Mouse (Mus musculus) limb, embryonic 15.5 days (tissue): Measurements from ENCODE around the gene Nat8f2. TPM values are rescaled to one million over a fixed set of nuclear protein-coding genes. Genes with fewer than 3 reads are reported as not detected.
"Not testable (repeated sequence)": the region's sequence is repeated elsewhere in the genome, so short reads cannot be mapped to it uniquely, and the experiment has no call there.

Experiments used
- ATAC-seq: fragments of 200-750 bp; cut with Nextera tagmentation; 2 replicates; pipeline ENCODE4 v1.8.0; 2017; ENCODE audit warnings: low read depth, moderate TSS enrichment; ENCODE audit not compliant: insufficient number of reproducible peaks, low FRiP score, low TSS enrichment
- H3K27ac ChIP-seq: fragments of 300-500 bp; sonication (generic); 2 replicates; pipeline ENCODE4 v1.5.1; 2015; ENCODE audit warnings: moderate library complexity, mild to moderate bottlenecking, inconsistent platforms
- H3K27me3 ChIP-seq: fragments of 300-500 bp; sonication (generic); 2 replicates; pipeline ENCODE4 v1.6.1; 2015; ENCODE audit warnings: inconsistent platforms
- H3K36me3 ChIP-seq: fragments of 300-500 bp; sonication (generic); 2 replicates; pipeline ENCODE4 v1.6.1; 2015; ENCODE audit warnings: inconsistent platforms
- H3K4me1 ChIP-seq: fragments of 300-500 bp; sonication (generic); 2 replicates; pipeline ENCODE4 v1.6.1; 2015; ENCODE audit warnings: inconsistent platforms
- H3K4me2 ChIP-seq: fragments of 300-500 bp; sonication (generic); 2 replicates; pipeline ENCODE4 v1.6.1; 2015; ENCODE audit warnings: mild to moderate bottlenecking, inconsistent platforms
- H3K4me3 ChIP-seq: fragments of 300-500 bp; sonication (generic); 2 replicates; pipeline ENCODE4 v1.5.1; 2015; ENCODE audit warnings: mild to moderate bottlenecking, inconsistent platforms
- H3K9ac ChIP-seq: fragments of 300-500 bp; sonication (generic); 2 replicates; pipeline ENCODE4 v1.6.1; 2015; ENCODE audit warnings: inconsistent platforms
- H3K9me3 ChIP-seq: fragments of 300-500 bp; sonication (generic); 2 replicates; pipeline ENCODE4 v1.6.1; 2016; ENCODE audit warnings: inconsistent platforms
- WGBS: fragments of 180-500 bp; shearing (Covaris S2); methylation state at CpG from one replicate; pipeline ENCODE4 v1.1.7; 2015; 5-methylcytosine and 5-hydroxymethylcytosine counted together
- polyA plus RNA-seq: library from polyadenylated mRNA; unstranded; fragments of >200 nt; fragmentation: Nextera tagmentation; extraction: Ambion mirVana; gene quantifications from 2 replicates; pipeline ENCODE4 v1.2.1, GENCODE M21; 2015

The Nat8f2 gene
- polyA plus RNA-seq, 1 experiment from 2014 or later, result not detected

DNA sequence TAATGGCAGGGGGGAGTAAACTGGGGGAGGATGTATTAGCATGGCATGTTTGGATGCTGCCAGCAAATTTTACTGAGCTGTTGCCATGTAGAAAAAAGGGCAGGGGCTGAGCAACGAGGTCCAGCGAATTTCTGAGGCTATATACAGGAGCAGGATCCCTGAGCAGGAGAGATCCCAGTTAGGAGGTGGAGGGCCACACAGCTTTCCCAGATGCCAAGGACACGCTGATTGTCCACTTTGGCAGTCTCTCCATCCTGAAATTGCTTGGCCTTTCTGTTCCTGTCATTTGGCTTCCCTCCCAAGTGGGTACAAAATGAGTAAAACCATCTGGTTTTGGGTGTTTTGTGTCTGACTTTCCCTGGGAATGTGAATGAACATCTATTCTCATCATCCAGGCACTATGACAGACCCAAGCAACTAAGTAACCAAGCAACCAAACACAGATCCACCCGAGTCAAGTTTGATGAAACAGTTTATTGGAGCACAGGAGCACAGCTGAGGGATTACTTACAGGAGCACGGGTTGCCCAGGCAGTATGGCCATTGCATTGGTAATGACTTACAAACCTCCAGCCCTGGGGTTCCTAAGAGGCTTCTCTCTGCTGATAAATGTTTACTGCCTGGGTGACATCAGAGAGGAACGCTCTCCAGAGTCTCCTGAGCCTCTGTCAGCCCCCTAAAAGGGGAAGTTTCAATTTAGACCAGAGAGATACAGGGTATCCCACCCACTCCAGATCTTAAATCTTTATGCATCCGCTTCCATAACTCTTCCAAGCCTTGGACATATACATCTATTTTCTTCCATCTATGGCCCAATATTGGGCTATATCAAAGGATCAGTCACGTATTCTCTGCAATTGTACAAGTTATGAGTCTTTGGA, 29.9 kb upstream of the Nat8f2 start:
- not testable (repeated sequence) for ATAC-seq, H3K27ac ChIP-seq, H3K9me3 ChIP-seq, H3K9ac ChIP-seq, H3K27me3 ChIP-seq, H3K4me2 ChIP-seq, H3K4me1 ChIP-seq, H3K36me3 ChIP-seq, H3K4me3 ChIP-seq
- 67% methylated on average over 7 of the region's 8 CpGs for WGBS

DNA sequence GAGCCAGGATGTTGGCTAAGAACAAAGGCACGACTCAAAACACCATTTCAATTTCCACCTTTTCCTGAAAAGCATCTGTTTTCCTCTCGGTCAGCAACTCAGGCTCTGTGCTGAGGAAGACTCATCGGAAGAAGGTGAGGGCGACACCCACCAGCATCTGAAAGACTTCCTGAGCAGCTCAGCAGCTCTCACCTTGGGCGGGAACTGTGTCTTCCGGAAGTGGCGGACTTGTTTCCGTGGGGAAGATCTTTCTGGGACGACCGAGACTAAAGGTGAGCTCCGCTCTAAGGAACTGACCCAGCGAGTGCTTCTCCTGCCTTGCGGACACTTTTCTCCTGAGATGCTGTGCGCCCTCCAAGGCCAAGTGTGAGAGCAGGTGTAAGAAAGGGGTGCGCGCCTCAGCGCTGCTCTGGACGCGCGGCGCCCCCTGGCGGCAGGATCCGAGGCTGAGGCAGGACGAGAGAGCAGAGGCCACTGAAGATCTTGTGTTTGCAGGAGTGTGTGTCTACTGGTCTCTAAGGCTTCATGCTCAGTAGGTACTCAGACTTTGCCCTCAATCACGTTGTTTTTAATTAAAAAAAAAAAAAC, 26.2 kb upstream of the Nat8f2 start:
- H3K27me3 ChIP-seq, H3K27ac ChIP-seq, H3K9ac ChIP-seq, H3K9me3 ChIP-seq, H3K4me1 ChIP-seq, H3K36me3 ChIP-seq, H3K4me2 ChIP-seq, ATAC-seq, H3K4me3 ChIP-seq: not testable (repeated sequence)
- 74% methylated on average over 25 of the region's 25 CpGs for WGBS

GRCm38 (mm10) chr6:85888961-85889360, 20.0 kb upstream of the Nat8f2 start:
- 87% methylated on average over 2 of the region's 2 CpGs for WGBS
- Histone ChIP-seq H3K9me3 (peaks cover 8% of the 10 kb centered on the region), H3K27ac (no peak overlapping the region), H3K4me3 (no peak overlapping the region), H3K27me3 (no peaks in the 10 kb centered on the region), H3K4me2 (no peak overlapping the region), H3K36me3 (no peaks in the 10 kb centered on the region), H3K4me1 (no peaks in the 10 kb centered on the region), H3K9ac (no peak overlapping the region)
- no peak for ATAC-seq

DNA sequence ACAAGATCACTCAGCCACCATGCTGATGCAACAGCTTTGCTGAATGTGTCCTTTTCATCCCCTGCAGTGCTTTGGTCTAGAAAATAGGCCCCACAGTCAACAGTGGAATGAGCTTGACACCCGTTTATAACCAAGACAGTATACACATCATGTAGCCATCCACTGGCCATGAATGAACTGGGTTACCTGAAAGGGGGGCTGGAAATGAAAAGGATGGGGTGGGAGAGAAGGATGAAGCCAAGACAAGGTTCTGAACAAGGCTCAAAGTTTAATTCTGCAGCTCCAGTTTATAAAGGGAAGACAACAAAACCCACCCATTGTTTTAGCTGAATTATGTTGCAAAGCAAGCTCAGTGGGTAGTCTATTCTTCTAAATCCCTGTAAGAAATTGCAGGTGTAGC, 15.4 kb upstream of the Nat8f2 start:
- 91% methylated on average over 1 of the region's 1 CpGs for WGBS
- Histone ChIP-seq H3K4me1 (no peaks in the 10 kb centered on the region), H3K4me2 (no peak overlapping the region), H3K4me3 (no peak overlapping the region), H3K27me3 (no peaks in the 10 kb centered on the region), H3K9ac (no peak overlapping the region), H3K36me3 (no peaks in the 10 kb centered on the region), H3K27ac (no peak overlapping the region), H3K9me3 (peaks cover 18% of the 10 kb centered on the region)
- no peak for ATAC-seq

DNA sequence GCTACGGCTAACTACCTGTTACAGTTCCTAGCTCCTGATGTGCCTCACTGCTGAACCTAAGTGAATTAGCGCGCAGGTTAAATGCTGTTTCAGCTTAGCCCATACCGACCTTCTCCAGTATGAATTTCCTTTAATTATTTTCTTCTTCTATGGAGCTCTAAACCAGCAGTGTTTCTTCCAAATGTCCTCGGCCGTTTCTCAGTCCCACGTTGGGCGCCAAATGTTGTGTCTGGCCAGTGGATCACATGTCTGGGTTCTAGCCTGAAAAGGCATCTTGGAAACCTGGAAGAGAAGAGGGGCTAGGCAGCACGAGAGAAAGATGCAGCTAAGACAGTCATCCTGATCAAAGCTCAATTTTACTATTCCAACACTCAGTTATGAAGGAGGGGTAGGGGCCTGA, 14.3 kb upstream of the Nat8f2 start:
- H3K36me3 ChIP-seq, H3K4me1 ChIP-seq, H3K4me3 ChIP-seq, H3K27ac ChIP-seq, H3K4me2 ChIP-seq, H3K9ac ChIP-seq, ATAC-seq, H3K27me3 ChIP-seq: not testable (repeated sequence)
- WGBS, result 91% methylated on average over 9 of the region's 9 CpGs
- peaks cover 18% of the 10 kb centered on the region for H3K9me3 ChIP-seq

- no peak overlapping the region for H3K4me3 ChIP-seq
- no peak for ATAC-seq
- H3K27ac ChIP-seq, result no peak overlapping the region
- H3K9ac ChIP-seq, result no peak overlapping the region
- H3K4me2 ChIP-seq, result no peak overlapping the region
- H3K4me1 ChIP-seq, result no peaks in the 10 kb centered on the region
- no peaks in the 10 kb centered on the region for H3K27me3 ChIP-seq
- WGBS, result 75% methylated on average over 8 of the region's 8 CpGs
- H3K9me3 ChIP-seq, result no peaks in the 10 kb centered on the region
- no peaks in the 10 kb centered on the region for H3K36me3 ChIP-seq
Observed at GRCm38 (mm10) chr6:85867726-85868690, 950 bp downstream of the Nat8f2 start.

GRCm38 (mm10) chr6:85866995-85867394, 2.0 kb downstream of the Nat8f2 start:
- H3K4me2 ChIP-seq, H3K27me3 ChIP-seq, H3K4me1 ChIP-seq, H3K36me3 ChIP-seq, H3K4me3 ChIP-seq, ATAC-seq, H3K9me3 ChIP-seq, H3K27ac ChIP-seq, H3K9ac ChIP-seq: not testable (repeated sequence)
- 83% methylated on average over 1 of the region's 1 CpGs for WGBS

DNA sequence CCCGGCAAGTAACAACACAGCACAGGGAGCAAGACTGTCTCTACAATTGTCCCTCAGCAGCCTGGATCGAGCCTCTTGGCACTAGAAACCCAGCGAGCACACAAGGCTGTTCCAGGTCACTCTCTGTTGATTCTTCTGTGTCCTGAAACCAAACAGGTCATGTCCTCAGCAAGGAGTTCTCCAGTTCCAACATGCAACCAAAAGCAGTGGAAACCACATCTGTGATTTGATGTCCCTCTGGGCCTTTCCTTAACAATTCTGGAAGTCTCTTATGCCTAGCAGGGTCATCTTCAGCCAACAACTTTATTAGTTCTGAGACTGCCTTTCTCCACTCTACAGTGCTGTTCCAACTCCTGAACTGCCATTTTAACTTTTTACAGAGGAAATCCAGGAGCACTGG, 2.8 kb downstream of the Nat8f2 start:
- WGBS, result 92% methylated on average over 3 of the region's 3 CpGs
- H3K4me1 ChIP-seq, ATAC-seq, H3K27ac ChIP-seq, H3K36me3 ChIP-seq, H3K27me3 ChIP-seq, H3K9me3 ChIP-seq, H3K9ac ChIP-seq, H3K4me2 ChIP-seq, H3K4me3 ChIP-seq: not testable (repeated sequence)

DNA sequence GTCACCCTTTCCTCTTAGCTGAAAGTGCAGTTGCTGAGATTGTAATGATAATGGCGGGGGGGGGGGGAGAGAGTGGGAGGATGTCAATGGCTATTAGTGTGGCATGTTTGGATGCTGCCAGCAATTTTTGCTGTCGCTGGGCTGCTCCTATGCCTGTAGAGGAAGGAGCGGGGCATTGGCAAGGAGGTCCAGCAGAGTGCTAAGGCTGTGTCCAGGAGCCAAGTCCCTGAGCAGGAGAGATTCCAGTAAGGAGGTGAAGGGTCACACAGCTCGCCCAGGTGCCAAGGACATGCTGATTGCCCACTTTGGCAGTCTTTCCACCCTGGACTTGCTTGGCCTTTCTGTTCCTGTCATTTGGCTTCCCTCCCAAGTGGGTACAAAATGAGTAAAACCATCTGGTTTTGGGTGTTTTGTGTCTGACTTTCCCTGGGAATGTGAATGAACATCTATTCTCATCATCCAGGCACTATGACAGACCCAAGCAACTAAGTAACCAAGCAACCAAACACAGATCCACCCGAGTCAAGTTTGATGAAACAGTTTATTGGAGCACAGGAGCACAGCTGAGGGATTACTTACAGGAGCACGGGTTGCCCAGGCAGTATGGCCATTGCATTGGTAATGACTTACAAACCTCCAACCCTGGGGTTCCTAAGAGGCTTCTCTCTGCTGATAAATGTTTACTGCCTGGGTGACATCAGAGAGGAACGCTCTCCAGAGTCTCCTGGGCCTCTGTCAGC, 3.9 kb downstream of the Nat8f2 start:
- ATAC-seq, H3K4me3 ChIP-seq, H3K9ac ChIP-seq, H3K36me3 ChIP-seq, H3K4me1 ChIP-seq, H3K27me3 ChIP-seq, H3K9me3 ChIP-seq, H3K4me2 ChIP-seq, H3K27ac ChIP-seq: not testable (repeated sequence)
- WGBS, result 55% methylated on average over 5 of the region's 7 CpGs

GRCm38 (mm10) chr6:85863840-85864239, 5.1 kb downstream of the Nat8f2 start:
- Histone ChIP-seq H3K9me3 (no peaks in the 10 kb centered on the region), H3K27me3 (no peaks in the 10 kb centered on the region), H3K4me3 (no peak overlapping the region), H3K36me3 (no peaks in the 10 kb centered on the region), H3K4me1 (no peaks in the 10 kb centered on the region), H3K4me2 (no peak overlapping the region), H3K9ac (no peak overlapping the region), H3K27ac (no peak overlapping the region)
- no peak for ATAC-seq
- 80% methylated on average over 2 of the region's 2 CpGs for WGBS

GRCm38 (mm10) chr6:85863136-85863535, 5.8 kb downstream of the Nat8f2 start:
- WGBS, result 81% methylated on average over 2 of the region's 2 CpGs
- Histone ChIP-seq H3K36me3 (no peaks in the 10 kb centered on the region), H3K9me3 (no peaks in the 10 kb centered on the region), H3K27me3 (no peaks in the 10 kb centered on the region), H3K27ac (no peak overlapping the region), H3K9ac (no peak overlapping the region), H3K4me3 (no peak overlapping the region), H3K4me1 (no peaks in the 10 kb centered on the region), H3K4me2 (no peak overlapping the region)
- no peak for ATAC-seq
